Mouse (Mus musculus): ENCODE measurements at regions not wholly inside any gene's neighbourhood (a gene's known extent, or its start where the extent isn't known, plus 50 kb on each side); places are given as distances from the start of the nearest gene placed in this dataset.

DNA sequence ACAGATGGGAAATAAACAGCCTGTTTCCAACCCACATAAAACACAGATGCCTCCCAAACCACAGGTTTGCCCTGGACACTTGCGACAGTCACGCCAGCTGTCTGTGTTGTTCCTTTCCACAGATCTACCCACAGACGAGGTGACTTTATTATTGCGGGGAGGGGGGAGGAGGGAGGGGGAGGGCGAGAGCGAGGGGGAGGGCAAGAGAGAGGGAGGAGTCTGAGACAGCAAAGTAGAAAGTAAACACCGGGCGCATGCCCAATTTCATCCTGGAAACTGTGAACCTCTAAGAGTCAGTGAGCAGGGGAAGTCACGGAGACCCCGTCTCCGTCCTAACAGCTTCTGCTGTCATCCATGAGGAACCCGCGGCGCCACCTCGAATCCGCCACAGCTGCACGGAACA, 155.8 kb downstream of the Dyrk2 start:
- no peak overlapping the region for H3K4me2 ChIP-seq (ENCODE audit: low read depth, low read length)
- DNase-seq (no peak), ATAC-seq (no peak)
- no peak overlapping the region for H3K4me3 ChIP-seq (ENCODE audit: low read depth, low read length)
- H3K27me3 ChIP-seq (ENCODE audit: insufficient read depth, low read length) = no peaks in the 10 kb centered on the region
- H3K9me3 ChIP-seq (ENCODE audit: low read length) = no peaks in the 10 kb centered on the region
- no peaks in the 10 kb centered on the region for H3K4me1 ChIP-seq (ENCODE audit: insufficient read depth)
- TF ChIP-seq CTCF (IDR thresholded peaks at IDR 0.05; ENCODE audit: low read depth) (no peak), EP300 (IDR thresholded peaks at IDR 0.05; ENCODE audit: low read depth) (no peak)
- H3K9ac ChIP-seq (replicated peaks) = no peak overlapping the region
- no peak overlapping the region for H3K27ac ChIP-seq (ENCODE audit: low read depth)
- no peaks in the 10 kb centered on the region for H3K36me3 ChIP-seq (replicated peaks; ENCODE audit: insufficient read depth, low read length)
- 57% methylated on average over 17 of the region's 17 CpGs for WGBS (ENCODE audit: insufficient replicate concordance)

DNA sequence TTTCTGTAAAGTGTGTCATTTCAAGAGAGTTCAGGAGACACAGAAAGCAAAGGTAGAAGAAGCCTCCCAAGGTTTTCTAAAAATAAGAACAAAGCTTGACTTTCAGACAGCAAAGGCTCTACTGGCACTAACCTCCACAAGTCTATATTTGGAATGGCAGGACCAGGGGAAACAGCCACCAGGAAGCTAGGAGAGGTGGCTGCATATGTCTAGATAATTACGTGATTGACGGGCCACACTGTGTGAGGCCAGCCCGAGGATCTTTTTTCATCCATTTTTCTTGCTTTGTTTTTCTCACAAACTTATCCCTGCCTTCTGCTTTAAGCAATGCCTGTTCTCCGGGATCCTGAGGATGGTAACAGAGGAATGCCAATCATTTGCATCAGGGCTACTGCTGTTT, 155.4 kb downstream of the Dyrk2 start:
- H3K27ac ChIP-seq (ENCODE audit: low read depth) = no peak overlapping the region
- ATAC-seq = no peak
- no peak overlapping the region for H3K4me3 ChIP-seq (ENCODE audit: low read depth, low read length)
- no peak overlapping the region for H3K9ac ChIP-seq (replicated peaks)
- 53% methylated on average over 4 of the region's 4 CpGs for WGBS (ENCODE audit: insufficient replicate concordance)
- no peaks in the 10 kb centered on the region for H3K9me3 ChIP-seq (ENCODE audit: low read length)
- no peaks in the 10 kb centered on the region for H3K36me3 ChIP-seq (replicated peaks; ENCODE audit: insufficient read depth, low read length)
- no peaks in the 10 kb centered on the region for H3K27me3 ChIP-seq (ENCODE audit: insufficient read depth, low read length)
- no peak overlapping the region for H3K4me2 ChIP-seq (ENCODE audit: low read depth, low read length)
- no peaks in the 10 kb centered on the region for H3K4me1 ChIP-seq (ENCODE audit: insufficient read depth)
- DNase-seq = no peak
- no peak for TF ChIP-seq CTCF (IDR thresholded peaks at IDR 0.05; ENCODE audit: low read depth)
- no peak for TF ChIP-seq EP300 (IDR thresholded peaks at IDR 0.05; ENCODE audit: low read depth)

- Histone ChIP-seq H3K9me3 (ENCODE audit: low read length) (no peaks in the 10 kb centered on the region), H3K4me2 (ENCODE audit: low read depth, low read length) (no peak overlapping the region), H3K36me3 (replicated peaks; ENCODE audit: insufficient read depth, low read length) (no peaks in the 10 kb centered on the region), H3K9ac (replicated peaks) (no peak overlapping the region), H3K4me3 (ENCODE audit: low read depth, low read length) (no peak overlapping the region), H3K4me1 (ENCODE audit: insufficient read depth) (0 out of 2 replicates have a peak, but pooled peaks cover 8% of the 10 kb centered on the region), H3K27ac (ENCODE audit: low read depth) (no peak overlapping the region), H3K27me3 (ENCODE audit: insufficient read depth, low read length) (no peaks in the 10 kb centered on the region)
- TF ChIP-seq EP300 (IDR thresholded peaks at IDR 0.05; ENCODE audit: low read depth) (no peak), CTCF (IDR thresholded peaks at IDR 0.05; ENCODE audit: low read depth) (no peak)
- ATAC-seq (no peak), DNase-seq (no peak)
- 88% methylated on average over 1 of the region's 1 CpGs for WGBS (ENCODE audit: insufficient replicate concordance)
Measured at GRCm38 (mm10) chr10:118720630-118721029, 149.4 kb downstream of the Dyrk2 start.

DNA sequence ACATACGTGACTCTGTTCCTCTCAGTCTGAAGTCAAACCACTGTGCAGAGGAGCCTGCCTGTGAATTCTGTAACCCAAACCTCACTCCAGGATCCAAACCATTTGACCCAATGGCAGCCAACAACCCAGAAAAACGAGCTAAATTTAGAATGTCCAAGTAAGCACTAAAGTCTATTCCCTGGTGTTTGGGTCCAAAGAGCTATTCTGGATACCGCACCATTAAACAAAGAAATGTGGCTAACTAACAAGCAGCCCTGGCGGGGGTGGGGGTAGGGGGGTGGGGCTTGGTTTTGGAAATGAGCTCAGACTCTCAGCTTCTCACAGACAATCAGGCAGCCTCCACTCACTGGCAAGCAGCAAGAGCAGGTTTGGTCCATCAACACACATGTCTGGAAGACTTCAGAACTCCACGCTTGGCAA, 147.9 kb downstream of the Dyrk2 start:
- no peak overlapping the region for H3K4me3 ChIP-seq (ENCODE audit: low read depth, low read length)
- H3K27ac ChIP-seq (ENCODE audit: low read depth) = peak overlapping the region; percentile 64; the same call in 1 of the 2 replicates
- H3K9ac ChIP-seq (replicated peaks) = no peak overlapping the region
- H3K4me1 ChIP-seq (ENCODE audit: insufficient read depth) = 0 out of 2 replicates have a peak, but pooled peaks cover 8% of the 10 kb centered on the region
- no peaks in the 10 kb centered on the region for H3K27me3 ChIP-seq (ENCODE audit: insufficient read depth, low read length)
- TF ChIP-seq CTCF (IDR thresholded peaks at IDR 0.05; ENCODE audit: low read depth) = no peak
- ATAC-seq (peak; percentile 87), DNase-seq (peak; percentile 44)
- no peaks in the 10 kb centered on the region for H3K9me3 ChIP-seq (ENCODE audit: low read length)
- WGBS (ENCODE audit: insufficient replicate concordance) = 56% methylated on average over 5 of the region's 5 CpGs
- H3K36me3 ChIP-seq (replicated peaks; ENCODE audit: insufficient read depth, low read length) = no peaks in the 10 kb centered on the region
- H3K4me2 ChIP-seq (ENCODE audit: low read depth, low read length) = no peak overlapping the region; the same call in 1 of the 2 replicates

DNA sequence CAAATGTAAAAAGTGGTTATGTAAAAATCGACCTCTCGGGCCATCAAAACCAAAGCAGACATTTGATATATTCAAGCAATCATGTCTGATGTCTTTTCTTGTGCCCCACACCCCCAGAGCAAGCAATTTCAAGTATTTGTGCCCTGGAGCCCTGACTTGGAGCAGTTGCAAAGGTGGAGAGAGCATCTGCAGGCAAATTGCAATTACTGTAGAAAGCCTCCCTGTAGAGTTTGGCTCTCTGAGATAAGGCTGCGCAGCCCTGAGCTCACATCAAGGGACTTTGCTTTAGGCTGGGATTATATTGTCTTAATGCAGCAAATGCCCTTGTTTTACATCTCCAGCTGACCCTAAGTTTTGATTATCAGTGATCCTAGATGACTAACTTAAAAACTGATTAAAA, 147.3 kb downstream of the Dyrk2 start:
- DNase-seq (no peak), ATAC-seq (no peak)
- Histone ChIP-seq H3K4me1 (ENCODE audit: insufficient read depth) (0 out of 2 replicates have a peak, but pooled peaks cover 8% of the 10 kb centered on the region), H3K9ac (replicated peaks) (no peak overlapping the region), H3K27ac (ENCODE audit: low read depth) (0 out of 2 replicates have a peak overlapping the region, but pooled peaks have one; percentile 19), H3K4me2 (ENCODE audit: low read depth, low read length) (no peak overlapping the region), H3K9me3 (ENCODE audit: low read length) (no peaks in the 10 kb centered on the region), H3K4me3 (ENCODE audit: low read depth, low read length) (no peak overlapping the region), H3K27me3 (ENCODE audit: insufficient read depth, low read length) (no peaks in the 10 kb centered on the region), H3K36me3 (replicated peaks; ENCODE audit: insufficient read depth, low read length) (no peaks in the 10 kb centered on the region)
- WGBS (ENCODE audit: insufficient replicate concordance) = 67% methylated on average over 3 of the region's 3 CpGs
- TF ChIP-seq CTCF (IDR thresholded peaks at IDR 0.05; ENCODE audit: low read depth) = no peak
- no peak for TF ChIP-seq EP300 (IDR thresholded peaks at IDR 0.05; ENCODE audit: low read depth)

GRCm38 (mm10) chr10:118736093-118736492, 133.9 kb downstream of the Dyrk2 start:
- no peak for DNase-seq
- Histone ChIP-seq H3K27me3 (ENCODE audit: insufficient read depth, low read length) (no peaks in the 10 kb centered on the region), H3K9me3 (ENCODE audit: low read length) (no peaks in the 10 kb centered on the region; the same call in 1 of the 2 replicates), H3K36me3 (replicated peaks; ENCODE audit: insufficient read depth, low read length) (no peaks in the 10 kb centered on the region), H3K4me2 (ENCODE audit: low read depth, low read length) (no peak overlapping the region), H3K4me3 (ENCODE audit: low read depth, low read length) (no peak overlapping the region), H3K4me1 (ENCODE audit: insufficient read depth) (no peaks in the 10 kb centered on the region), H3K27ac (ENCODE audit: low read depth) (no peak overlapping the region), H3K9ac (replicated peaks) (no peak overlapping the region)
- WGBS (ENCODE audit: insufficient replicate concordance) = 55% methylated on average over 4 of the region's 4 CpGs
- ATAC-seq = no peak
- TF ChIP-seq CTCF (IDR thresholded peaks at IDR 0.05; ENCODE audit: low read depth) (no peak), EP300 (IDR thresholded peaks at IDR 0.05; ENCODE audit: low read depth) (no peak)

- Histone ChIP-seq H3K36me3 (replicated peaks; ENCODE audit: insufficient read depth, low read length) (no peaks in the 10 kb centered on the region), H3K4me3 (ENCODE audit: low read depth, low read length) (no peak overlapping the region), H3K27ac (ENCODE audit: low read depth) (no peak overlapping the region), H3K9ac (replicated peaks) (no peak overlapping the region), H3K9me3 (ENCODE audit: low read length) (no peaks in the 10 kb centered on the region; the same call in 1 of the 2 replicates), H3K4me2 (ENCODE audit: low read depth, low read length) (no peak overlapping the region), H3K4me1 (ENCODE audit: insufficient read depth) (no peaks in the 10 kb centered on the region), H3K27me3 (ENCODE audit: insufficient read depth, low read length) (no peaks in the 10 kb centered on the region)
- no peak; the same call in 1 of the 2 replicates for ATAC-seq
- DNase-seq = no peak
- TF ChIP-seq CTCF (IDR thresholded peaks at IDR 0.05; ENCODE audit: low read depth) (no peak), EP300 (IDR thresholded peaks at IDR 0.05; ENCODE audit: low read depth) (no peak)
Measured at GRCm38 (mm10) chr10:118737064-118737463, 132.9 kb downstream of the Dyrk2 start.
